Mouse (Mus musculus): ENCODE data around the gene Asb7.

Gene Asb7

DNA sequence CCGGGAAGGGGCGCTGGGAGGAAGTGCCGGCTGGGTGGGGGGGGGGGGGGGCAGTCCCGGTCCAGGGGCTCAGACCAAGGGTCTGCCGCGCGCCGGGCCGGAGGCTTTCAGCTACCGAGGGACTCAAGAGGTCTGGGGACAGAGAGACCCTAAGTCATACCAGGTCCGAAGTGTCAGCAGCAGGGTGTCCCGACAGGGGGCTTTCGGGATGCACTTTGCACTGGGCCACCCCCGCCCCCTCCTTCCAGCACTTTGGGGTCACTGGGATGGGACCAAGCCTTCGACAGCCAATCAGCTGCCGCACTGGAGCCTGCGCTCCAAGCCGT lies at the start of gene Asb7:
Asb7 (minus strand) TSS at position 303 of the 326 bp plus-strand sequence.
- DNase-seq (ENCODE audit: low spot score in 2 of 2), result no peak

DNA sequence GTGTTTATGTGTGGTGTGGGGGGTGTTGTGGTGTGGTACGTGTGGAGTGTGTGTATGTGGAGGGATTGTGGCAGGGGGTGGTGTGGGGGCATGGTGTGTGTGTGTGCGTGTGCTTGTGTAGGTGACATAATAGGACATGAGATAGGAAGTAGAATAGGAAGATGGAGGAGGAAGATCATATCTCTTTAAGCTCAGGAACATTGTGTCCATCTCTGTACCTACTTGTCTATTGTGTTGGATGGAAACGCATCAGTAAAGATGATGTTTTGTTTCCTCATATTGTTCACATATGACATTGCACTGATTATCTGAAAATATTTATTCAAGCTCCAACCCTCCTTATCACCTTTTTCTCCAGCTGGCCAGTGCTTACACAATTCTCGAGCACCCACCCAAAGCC lies 48.0 kb upstream of the Asb7 start:
- DNase-seq (ENCODE audit: low spot score in 2 of 2), result no peak

DNA sequence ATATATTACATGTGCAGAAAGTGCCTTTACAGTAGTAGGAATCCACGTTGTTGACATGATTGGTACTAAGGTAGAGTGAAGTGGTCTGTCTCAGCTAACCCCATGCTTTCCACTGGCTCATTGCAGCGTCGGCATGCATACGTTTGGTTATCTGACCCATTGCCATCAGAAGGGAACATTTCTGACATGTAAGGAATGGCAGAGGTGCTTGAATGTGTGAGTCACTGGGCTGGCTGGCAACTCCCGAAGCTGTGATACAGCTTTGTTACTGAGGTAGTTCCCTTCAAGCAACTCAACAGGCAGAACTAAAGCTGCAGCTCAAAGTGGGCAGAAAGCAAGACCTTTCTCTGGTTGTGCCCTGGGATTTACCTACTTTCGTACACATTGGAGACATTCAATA lies 45.6 kb upstream of the Asb7 start:
- DNase-seq (ENCODE audit: low spot score in 2 of 2), result no peak

DNA sequence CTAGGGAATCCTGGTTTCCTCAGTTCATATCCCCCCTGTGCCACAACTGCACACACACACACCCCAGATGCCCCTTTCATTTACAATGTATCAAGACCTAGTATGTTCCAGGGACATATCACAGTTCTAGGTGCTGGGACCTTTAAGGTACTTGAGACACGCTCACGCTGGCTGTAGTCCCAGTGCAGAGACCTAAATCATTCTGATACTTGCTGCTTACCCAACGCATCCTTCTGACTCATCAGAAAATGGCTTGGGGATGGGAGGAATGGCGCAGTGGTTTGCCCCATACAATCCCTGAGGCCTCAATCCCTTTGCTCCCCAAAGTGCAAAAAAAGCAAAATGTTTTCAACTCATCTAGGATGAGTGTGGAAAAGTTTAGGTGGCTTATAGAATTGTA lies 45.1 kb upstream of the Asb7 start:
- DNase-seq (ENCODE audit: low spot score in 2 of 2), result no peak

DNA sequence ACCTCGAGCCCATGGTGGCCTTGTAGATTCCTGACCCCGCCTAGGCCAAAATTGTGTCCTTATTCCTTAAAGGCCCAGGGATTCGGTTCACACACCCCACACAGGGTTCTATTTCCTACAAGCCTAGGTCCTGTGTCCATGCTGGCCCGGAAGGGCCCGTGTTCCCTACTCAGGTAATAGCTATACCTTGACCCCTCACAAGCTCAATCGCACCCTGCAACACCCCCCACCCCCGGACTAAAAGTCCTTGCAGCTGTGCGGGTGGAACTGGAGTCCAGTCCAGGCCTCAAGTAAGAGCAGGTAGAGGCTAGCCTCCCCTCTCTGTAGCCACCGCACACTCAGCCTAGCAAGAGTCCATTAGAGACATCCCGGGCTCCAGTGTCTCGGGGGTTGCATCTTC lies 44.5 kb upstream of the Asb7 start:
- no peak for DNase-seq (ENCODE audit: low spot score in 2 of 2)

DNA sequence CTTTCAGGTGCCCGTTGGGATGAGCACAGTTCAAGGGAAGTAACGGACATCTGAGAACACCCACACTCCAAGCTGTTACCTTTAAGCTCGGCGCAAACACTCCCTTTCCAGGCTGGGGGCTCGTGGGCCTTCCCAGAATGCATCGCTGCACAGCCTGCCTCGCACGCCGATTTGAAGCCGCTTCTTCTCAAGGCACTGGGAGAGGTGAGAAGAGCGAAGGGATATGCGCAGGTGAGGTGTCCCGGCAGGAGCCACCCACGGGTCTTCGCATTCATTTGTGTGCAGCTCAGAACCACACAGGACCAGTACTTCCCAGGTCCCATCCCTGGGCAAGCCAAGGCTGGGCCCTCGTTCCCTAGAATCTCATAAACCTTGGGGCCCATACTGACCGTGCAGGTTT lies 44.0 kb upstream of the Asb7 start:
- DNase-seq (ENCODE audit: low spot score in 2 of 2), result no peak

DNA sequence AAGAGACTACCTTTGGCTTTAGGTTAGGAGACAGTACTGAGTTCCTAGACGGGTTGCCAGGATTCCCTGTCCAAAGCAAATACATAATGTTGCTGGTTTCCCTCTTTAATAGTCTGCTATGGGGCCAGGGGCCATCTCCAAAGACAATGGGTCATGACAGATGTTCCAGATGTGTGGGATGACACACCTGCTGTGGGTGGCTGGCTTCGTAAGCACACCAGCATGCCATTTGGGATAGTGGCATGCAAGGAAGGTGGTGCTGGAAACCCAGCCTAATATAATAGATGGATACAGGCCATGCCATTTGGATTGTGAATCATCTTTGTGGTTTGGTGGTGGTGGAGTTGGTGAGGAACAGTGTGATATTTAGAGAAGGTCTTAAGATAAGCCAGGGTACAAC lies 39.8 kb upstream of the Asb7 start:
- no peak for DNase-seq (ENCODE audit: low spot score in 2 of 2)

DNA sequence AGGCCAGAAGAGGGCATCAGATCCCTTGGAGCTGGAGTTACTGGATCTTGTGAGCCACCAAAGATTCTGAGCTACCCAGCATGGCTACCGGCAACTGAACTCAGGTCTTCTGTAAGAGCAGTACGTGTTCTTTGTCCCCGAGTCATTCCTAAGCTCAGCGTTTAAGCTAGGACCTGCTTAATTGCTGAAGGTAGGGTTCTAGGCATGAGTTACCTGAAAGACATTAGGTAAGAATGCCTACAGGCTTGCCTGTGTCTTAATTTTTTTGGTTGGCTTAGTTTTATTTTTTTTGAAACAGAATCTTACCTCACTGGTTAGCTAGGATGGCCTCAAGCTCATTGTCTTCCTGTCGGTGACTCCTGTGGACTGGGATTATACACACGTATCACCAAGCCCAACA lies 38.7 kb upstream of the Asb7 start:
- no peak for DNase-seq (ENCODE audit: low spot score in 2 of 2)

DNA sequence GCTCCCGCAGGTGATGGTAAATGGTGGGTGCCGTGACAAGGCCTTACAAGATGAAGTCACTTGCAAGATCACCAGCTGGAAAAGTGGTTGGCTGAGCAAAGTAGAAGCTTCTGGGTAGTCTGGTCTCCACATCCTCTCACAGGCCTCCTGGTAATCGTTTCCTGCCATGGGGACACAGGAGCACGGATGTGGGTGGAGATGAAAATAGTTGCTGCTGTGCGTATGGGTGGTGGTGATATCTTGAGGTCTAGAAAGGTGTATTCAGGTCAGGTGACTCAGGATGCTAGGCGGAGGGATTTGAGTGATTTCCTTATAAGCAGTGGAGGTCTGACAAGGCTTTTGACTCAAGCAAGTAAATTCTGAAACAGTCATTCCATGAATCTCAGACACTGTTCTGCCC lies 35.6 kb upstream of the Asb7 start:
- no peak for DNase-seq (ENCODE audit: low spot score in 2 of 2)

DNA sequence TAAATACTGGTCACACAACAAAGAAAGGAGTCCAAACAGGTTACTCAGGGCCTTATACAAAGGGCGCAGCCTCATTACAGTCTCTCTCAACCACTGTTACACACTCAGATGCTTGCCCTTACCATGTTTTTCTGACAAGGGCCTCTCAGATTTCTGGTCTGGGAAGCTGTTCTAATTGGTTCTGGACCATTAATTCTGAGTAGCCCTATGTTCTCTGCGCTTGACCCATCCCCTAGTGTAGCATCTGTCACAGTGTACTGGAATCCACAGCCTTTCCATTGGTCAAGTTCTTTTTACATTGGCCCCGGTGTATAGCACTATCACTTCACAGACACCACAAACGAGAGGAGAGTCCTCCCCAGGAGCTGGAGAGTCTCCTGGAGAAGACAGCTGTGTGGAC lies 35.1 kb upstream of the Asb7 start:
- no peak for DNase-seq (ENCODE audit: low spot score in 2 of 2)

DNA sequence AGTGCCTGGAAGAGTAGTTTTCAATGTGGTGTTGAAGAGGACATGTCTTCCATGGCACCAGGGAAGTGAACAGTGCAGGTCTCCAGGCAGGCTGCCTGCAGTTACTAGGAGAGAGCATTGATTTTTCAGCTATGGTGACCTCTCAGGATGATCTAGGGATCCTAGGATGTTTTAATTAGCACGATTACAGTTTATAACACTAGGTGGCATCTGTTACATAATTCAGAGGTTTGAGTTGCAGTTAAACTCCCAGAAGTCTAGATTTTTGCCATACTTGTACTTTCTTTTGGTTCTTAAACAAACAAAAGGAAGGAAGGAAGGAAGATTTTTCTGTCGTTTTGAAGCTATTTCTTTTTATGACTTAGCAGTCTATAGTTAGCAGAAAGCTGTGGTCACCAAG lies 21.8 kb upstream of the Asb7 start:
- DNase-seq (ENCODE audit: low spot score in 2 of 2), result no peak

DNA sequence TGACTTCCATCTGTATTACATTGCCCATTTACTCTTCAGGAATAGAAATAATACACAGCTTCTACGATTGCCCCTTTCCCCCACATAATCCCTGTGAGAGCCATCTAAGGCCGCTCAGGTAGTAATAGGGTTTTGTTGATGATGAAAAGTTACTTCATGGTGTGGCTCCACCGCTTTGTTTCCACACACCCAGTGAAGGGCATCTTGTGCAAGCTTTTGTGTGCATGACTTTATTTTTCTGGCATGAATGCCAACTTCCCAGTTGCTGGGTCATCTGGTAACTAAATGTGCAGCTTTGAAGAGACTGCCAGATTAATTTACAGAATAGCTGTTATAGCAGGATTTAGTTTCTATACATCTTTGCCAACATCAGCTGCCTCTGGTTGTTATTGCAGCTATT lies 15.2 kb upstream of the Asb7 start:
- DNase-seq (ENCODE audit: low spot score in 2 of 2), result no peak

DNA sequence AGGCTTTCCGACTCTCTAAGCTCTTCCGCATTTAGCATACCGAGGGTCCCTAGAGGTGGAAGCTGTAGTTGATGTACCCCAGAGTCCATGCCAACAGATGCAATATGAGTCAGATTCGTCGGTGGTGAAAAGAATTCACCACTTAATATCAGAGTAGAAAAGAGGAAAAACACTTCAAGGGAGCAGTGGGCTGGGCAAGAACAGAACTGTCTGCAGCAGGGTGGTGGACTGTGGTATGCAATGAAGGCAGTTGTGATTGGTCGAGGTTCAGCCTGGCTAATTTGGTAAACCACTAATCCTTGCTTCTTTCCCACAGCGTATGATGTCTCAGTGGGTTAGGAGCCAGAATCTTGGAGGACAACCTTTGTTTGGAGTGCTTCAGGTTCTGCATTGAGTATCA lies 13.3 kb upstream of the Asb7 start:
- DNase-seq (ENCODE audit: low spot score in 2 of 2), result no peak

DNA sequence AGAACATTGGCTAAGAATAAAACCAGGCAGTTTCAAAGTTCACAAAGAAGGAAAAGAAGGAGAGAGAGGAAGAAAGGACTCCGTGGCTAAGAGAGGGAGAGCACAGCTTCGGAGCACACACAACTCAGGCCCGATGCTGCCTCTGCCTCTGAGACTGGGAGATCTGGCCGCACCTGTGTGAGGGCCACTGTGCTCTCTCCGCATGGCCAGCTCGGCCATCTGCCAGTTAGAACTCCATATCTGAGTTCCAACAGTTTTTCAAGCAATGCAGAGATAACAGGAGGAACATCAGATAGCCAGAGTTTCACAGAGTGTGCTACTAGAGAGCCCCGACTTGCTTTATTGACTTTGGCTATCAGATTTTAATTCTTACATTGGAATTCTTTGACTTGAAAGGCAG lies 5.1 kb upstream of the Asb7 start:
- DNase-seq (ENCODE audit: low spot score in 2 of 2), result no peak

DNA sequence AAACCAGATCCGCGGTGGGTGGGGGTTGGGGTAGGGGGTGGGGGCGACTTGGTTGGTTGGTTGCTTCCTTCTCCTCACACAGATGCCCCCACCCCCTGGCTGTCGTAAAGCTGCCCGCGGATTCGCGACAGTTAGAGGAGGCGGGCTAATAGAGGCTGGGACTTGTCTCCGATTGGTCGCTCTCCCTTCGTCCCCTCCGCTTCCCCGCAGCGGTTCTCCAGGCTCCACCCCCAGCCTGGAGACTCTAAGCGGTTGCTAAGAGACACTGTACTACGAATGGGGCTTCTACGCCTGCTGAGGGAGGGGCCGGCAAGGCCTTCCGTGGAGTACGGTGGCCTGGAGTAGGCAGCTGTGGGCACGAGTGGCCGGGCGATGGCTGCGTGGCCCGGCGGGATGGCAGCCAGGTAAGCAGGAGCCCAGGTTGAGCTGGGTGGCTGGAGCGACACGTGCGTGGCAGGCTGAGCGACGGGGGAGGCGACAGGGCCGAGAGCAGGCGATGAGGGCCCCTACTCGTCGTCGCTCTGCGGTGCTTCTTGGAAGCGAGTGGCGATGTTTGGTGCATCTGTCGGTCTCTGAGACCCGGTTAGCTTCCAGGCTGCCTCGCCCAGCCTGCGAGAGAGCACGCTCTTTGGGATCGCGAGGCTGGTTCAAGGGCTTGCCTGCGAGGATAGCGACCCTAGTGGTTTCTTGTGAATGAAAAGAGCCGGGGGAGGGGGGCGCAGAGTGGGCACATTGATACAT lies 394 bp upstream of the Asb7 start, which contains the start of gene Lins1:
Lins1 (plus strand) TSS at position 270 of the 741 bp plus-strand sequence.
- DNase-seq (ENCODE audit: low spot score in 2 of 2), result peak; percentile 93 to 96

DNA sequence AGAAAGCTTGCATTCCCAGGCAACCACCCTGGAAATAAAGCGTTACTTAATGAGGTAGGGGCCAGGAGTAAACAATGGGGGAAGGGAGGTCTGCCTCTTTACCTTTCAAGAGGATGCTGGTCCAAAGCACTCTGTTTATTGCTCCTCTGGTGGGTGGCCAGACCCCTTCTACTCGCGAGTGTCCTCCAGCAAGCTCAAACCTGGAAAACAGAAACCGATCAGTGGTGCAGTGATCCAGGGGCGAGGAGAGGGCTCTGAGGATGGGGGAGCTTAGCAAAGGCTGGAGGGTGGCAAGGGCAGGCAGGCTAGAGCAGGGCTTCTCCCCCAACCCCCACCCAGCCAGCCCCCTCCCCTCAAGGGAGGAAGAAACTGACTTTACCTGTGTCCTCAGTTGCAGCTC lies 675 bp downstream of the Asb7 start:
- DNase-seq (ENCODE audit: low spot score in 2 of 2), result no peak

DNA sequence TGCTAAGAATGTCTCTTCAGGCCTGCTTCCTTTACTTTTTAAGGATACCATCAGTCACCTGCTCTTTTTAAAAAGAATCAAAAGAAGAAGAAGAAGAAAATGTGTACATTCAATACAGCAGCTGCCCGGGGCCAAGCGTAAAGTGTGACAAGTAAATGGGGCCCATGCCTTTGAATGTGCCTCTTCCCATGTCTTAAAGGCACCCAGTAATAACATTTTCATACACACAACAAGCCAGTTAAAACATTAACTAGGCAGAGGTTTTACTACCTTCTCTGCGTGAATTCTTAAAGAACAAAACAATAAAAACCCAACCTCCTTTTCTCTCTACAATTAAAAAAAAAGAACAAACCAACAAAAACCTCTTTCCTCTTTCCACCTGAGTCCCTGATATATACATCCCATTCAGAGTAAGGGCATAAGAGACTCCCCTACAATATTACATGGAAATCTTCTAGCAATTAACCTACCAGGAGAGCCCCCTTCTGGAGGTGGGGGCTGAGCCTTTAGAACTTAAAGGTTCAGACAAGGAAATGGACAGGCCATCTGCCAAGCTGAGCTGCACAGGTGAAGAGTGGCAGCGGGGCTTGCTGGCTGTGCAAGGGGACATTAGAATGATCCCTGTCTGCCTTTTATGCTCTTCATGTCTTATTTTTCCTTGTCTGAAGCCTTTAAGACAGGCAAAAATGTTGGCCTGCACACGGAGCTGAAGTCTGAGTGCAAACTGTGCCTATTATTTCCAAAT lies 7.1 kb downstream of the Asb7 start:
- no peak for DNase-seq (ENCODE audit: low spot score in 2 of 2)

DNA sequence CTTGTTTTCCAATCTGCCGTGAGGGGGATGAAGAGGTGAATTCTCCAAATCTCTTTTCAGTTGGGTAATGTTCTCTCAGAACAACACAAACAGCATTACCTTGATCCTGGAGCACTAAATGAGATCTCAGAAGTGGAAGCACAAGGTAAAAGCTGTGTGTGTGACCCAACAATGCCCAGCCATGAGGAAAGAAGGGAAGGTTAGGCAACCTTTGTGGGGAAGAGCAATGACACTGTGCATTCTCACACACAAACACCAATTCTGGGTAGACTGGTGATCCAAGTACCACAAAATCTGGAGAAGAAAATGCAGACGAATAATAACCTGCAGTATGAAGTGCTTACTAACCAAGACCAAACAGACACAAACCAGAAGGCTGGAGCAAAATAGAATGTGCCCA lies 13.6 kb downstream of the Asb7 start:
- no peak for DNase-seq (ENCODE audit: low spot score in 2 of 2)

DNA sequence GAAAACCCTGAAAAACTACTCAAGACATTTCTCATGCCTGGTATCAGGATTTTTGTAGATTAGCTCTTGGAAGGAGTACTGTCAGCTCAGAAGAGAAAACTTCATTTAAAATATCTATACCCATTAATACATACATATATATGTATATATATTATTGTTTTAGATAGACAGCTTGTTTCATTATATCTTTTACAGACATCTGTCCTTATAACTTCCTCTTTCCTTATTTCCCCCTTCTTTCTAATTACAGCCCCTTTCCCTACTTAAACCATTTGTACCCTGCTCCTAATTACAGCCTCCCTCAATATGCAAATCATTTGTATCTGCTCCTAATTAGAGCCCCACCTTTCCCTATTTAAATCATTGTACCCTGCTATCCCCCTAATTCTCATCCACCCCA lies 22.3 kb downstream of the Asb7 start:
- no peak for DNase-seq (ENCODE audit: low spot score in 2 of 2)

DNA sequence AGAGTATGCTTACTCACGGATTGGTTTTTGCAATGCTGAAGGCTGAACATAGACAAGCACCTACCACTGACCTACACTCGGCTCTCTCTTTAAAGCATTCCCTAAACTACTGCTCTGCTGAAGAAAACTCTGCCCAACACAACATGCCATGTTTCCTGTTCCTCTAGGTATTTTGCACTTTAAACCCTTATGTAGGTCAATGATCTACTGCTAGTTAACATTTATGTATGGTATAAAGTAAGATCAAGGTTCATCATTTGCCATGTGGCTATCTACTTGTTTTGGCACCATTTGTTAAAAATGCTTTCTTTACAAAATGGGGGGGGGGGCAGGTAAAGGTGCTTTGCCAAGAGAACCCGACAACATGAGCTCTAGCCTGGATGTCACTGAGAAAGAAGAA lies 25.8 kb downstream of the Asb7 start:
- no peak for DNase-seq (ENCODE audit: low spot score in 2 of 2)

DNA sequence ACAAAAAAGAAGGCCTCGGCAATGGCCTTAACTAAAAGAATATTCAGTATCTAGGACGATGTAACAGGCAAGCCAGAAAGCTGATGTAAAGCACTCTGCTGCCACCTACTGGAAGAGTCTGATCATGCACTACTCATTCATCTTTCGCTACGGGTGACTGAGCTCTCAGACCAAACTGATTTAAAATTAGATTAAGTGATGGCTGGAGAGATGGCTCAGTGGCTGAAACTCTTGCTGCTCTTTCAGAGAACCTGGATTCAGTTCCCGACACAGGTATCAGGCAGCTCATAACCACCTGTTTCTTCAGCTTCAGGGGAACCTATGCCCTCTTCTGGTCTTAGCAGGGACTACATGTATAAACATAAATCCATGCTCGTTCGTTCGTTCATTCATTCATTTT lies 27.8 kb downstream of the Asb7 start:
- DNase-seq (ENCODE audit: low spot score in 2 of 2), result peak; percentile 64 to 74

DNA sequence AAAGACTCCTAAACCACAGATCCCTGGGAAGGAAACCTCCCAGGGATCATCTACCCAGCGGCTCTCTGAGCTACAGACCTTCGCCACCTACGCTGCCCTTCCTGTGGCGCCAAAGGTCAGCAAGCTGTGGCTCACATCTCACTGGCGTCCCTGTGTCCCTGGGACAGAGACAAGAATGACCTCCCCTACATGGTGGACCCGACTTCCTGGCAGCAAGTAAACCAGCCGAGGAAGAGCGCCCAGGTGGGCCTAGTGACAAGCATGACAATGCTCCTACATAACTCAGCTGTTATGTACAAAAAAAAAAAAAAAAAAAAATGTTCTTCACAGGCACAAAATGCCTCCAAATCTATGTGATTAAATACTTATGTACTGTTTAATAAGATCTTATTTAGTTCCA lies 28.4 kb downstream of the Asb7 start:
- DNase-seq (ENCODE audit: low spot score in 2 of 2), result no peak

DNA sequence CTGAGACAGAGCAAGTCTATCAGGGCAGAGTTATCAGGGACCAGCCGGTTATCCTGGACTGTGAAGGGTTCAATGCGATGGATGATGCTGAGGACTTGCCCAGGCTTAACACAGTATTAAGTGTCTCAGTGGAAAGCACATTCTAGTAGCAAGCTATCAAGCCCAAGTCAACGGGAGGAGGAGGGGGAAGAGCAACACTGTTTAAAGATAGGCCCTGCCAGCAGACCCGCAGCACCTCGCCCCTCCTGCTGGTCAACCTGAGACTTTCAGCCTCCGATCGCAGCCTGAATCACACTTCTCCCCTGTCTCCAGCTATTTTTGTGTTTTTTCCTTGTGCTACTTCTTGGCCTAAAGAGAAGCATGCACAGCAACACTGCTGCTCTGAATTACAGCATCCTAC lies 29.1 kb downstream of the Asb7 start:
- DNase-seq (ENCODE audit: low spot score in 2 of 2), result no peak

DNA sequence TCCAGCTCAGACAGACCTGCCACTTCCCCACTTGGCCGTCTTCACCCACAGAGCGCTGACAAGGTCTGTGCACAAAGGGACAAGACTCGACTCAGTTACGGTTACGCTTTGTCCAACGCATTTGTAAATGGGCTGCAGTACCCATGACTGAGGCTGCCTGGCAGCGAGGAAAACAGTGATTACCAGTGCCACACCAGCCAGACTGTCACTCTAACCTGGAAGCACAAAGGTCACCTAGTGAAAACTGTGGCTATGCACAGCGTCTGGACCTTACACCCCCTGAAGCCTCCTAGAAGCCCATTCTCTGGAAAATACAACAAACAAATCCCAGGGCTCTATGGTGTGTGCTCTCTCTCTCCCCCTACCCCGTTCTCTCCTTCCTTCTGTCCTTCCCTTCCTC lies 33.9 kb downstream of the Asb7 start:
- no peak for DNase-seq (ENCODE audit: low spot score in 2 of 2)
